Mouse (Mus musculus) testis, postnatal 14 days (tissue): ENCODE data around the gene Pip4k2a.
A peak's percentile ranks its signal among the peaks of the same experiment; 100 is the strongest.

Experiments
- DNase-seq: peaks from one replicate; pipeline ENCODE4 v3.0.0; 2021; ENCODE audit warnings: low spot score

The Pip4k2a gene

GRCm38 (mm10) chr2:18839532-18839931, 158.4 kb downstream of the Pip4k2a start:
- DNase-seq, result no peak

DNA sequence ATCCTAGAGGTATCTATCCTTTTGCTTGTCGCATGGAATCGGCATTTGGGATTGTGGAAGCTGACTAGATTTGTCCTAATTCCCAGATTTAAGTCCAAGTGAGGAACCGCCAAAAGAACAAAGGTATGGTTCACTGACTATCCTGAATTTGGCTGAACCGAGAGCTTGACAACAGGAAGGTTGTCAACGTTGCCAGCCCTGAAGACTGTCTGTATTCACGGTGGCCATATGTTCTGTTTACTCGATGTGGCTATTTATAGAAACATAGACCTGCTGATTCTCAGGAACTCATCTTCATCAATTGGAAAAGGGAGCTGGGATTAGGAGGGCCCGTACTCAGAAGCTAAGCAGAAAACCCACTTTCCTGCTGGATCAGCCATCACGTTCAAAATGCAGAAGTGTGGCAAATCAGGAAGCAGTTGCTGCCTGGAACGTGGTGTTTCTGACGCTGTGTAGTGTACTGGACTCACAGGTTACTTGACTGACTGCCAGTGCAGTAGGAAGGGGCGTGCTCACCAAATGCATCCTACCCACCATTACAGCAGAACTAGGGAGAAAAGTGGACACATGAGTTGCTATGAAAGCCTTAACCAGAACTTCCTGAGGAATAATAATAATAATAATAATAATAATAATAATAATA, 162.5 kb downstream of the Pip4k2a start:
- no peak for DNase-seq

- DNase-seq, result peak; percentile 20
These were observed 164.8 kb downstream of the Pip4k2a start for GRCm38 (mm10) chr2:18833024-18833590.

- no peak for DNase-seq
These were observed 166.7 kb downstream of the Pip4k2a start for GRCm38 (mm10) chr2:18831031-18831774.

DNA sequence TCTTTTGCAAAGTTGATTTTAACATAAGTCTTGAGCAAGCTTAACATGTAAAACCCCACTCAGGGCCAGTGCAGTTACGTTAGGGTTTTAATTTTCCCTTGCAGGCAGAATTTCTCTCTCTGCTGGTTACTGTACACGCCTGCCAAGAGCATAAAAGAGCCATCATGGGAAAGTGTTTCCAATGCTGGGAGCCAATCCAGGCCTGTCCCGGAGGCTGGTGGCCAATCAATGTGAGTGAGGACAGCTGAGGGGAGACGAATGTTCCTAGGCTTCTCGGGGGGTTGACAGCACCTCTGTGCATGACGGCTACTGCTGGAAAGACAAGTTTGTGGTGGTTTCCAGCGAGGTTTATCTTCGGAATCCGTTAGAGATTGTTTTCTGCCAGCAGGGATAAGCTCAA, 175.2 kb downstream of the Pip4k2a start:
- DNase-seq, result no peak

- DNase-seq, result no peak
These were observed 176.2 kb downstream of the Pip4k2a start for GRCm38 (mm10) chr2:18821451-18822379.

- no peak for DNase-seq
These were observed 178.4 kb downstream of the Pip4k2a start for GRCm38 (mm10) chr2:18819520-18819919.

DNA sequence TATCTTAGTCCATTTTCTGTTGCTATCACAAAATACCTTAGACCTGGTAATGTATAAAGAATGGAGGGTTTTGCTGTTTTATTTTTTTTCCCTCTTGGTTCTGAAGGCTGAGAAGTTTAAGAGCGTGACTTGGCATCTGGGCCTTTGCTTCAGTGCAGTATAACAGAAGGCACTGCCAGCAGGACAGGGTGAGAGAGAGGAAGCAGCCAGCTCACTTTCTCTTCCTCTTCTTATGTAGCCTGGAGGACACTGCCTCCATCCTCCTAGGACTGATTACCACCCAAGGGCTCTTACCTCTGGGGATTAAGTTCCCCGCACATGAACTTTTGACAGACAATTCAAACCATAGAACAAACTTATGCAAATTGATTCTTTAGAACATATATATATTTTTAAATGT, 181.9 kb downstream of the Pip4k2a start:
- no peak for DNase-seq

GRCm38 (mm10) chr2:18815336-18815965, 182.5 kb downstream of the Pip4k2a start:
- DNase-seq, result no peak

DNA sequence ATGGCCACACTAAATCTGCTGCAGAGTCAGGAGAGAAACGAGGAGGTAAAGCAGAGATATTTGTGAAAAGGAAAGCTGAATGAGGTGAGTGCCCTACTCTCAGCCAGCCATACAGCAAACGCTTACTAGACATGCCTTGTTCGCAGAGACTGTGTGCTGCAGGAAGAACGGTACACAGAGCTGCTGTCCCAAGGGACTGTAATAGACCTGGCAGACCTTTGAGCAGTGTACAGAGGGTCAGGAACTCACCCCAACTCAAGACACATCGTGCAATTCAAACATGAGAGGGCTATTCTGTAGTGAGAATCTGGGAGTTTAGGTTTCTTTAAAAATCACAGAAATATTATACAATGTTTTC, 183.5 kb downstream of the Pip4k2a start:
- no peak for DNase-seq

GRCm38 (mm10) chr2:18813683-18814446, 184.1 kb downstream of the Pip4k2a start:
- DNase-seq, result no peak

DNA sequence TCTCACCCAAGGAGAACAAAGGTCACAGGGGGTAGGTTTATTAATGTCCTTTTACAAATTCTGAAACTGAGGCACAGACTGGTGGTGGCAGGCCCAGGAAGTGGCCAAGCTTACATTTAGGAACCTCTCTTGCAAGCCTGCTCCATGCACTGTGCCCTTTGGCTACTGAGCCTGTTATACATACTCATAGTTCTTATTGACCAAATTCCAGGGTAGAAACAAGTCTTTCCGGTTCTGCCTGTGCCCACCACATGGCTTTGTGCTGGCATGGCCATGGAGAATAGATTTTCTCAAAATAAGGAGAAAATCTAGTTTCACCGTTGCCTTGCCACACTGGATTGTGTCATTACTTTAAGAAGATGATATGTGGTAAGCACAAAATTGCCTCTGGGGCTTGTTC, 190.0 kb downstream of the Pip4k2a start:
- DNase-seq, result no peak

DNA sequence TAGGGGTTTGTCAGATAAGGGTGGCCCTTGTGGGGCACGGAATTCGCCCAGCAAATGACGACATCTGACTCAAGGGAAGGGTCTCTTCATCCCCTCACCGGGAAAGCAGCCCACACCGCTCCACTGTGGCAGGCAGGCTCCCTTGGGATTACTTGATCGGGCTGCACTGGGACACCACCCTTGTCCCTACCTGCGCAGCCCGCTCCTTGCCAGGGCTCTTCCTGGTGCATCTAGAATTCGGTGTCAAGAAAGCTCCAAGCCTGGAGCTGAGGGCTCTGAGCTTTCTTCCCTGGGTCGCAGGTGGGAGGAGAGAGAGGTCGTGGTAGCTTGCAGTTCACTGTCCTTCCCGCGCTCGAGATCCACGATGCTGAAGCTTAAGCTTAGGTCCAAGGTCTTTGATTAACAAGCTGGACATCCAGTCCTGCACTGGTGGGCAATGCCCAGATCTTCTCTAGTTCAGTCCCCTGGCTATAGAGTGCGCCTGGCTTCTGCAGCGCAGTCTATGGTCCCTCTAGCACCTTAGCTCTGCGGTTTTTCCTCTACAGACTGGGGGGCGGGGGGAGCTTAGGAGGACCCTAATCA, 196.6 kb downstream of the Pip4k2a start:
- DNase-seq, result no peak

DNA sequence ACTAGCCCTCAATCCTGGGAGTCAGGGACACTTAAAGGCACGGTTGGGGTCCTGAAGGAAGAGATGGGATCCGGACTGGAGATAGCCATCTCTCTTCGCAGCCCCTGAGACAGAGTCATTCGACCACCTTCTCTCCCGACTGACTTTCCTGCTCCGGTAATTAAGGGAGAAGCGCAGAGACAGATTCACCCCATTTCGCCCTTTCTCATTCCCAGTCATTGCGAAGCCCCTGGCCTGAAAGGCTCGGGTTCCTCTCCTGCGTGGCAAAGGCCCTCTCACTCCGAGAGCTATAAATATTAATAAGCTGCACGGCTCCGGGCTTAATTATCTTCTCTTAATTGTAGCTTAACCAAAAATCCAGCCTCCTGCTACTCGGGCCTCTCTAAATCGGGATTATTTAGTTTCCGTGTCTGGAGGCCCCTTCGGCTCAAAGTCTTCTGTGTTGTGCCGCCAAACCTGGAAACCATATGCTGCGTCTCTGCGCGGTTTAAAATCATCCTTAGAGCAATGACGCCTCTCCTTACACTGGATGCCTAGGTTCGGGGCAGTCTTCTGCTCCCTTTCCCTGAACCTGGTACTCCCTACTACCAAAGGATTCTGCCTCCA, 197.2 kb downstream of the Pip4k2a start:
- no peak for DNase-seq

- no peak for DNase-seq
These were observed 197.8 kb downstream of the Pip4k2a start for GRCm38 (mm10) chr2:18799966-18800645.

DNA sequence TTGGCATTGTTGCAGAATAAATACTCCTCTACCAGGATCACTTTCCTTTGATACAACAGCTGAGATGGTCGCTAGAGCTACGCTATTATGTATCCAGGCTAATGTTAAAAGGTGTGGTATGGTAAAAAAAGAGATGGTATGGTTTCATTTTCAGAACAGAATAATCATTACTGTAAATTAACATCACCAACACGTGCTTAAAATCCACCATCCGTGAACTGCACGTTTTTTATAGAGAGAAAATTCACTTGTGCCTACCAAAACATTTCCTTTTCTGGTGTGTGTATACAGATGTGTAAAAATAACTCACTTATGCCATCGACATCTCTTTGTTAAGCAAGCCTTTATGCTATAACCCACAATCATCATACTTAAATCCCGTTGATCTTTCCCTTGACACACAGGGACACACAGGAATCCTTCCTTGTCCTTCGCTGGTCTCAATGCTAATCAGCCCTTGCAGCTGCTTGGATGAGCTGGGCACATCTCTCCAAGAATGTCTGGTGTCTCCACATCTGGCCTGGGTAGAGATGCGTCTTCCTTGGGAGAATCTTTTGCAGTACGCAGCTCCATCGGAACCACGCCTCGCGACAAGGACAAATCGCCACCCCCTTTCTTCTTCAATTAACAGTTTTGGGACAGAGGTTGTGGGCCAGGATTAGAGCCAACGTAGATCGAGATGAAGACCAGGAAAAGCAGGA, 198.5 kb downstream of the Pip4k2a start:
- DNase-seq, result no peak

GRCm38 (mm10) chr2:18797776-18798175, 200.2 kb downstream of the Pip4k2a start:
- no peak for DNase-seq

- no peak for DNase-seq
These were observed 203.7 kb downstream of the Pip4k2a start for GRCm38 (mm10) chr2:18794261-18794660.
